14 mouse cellular contexts compared by ENCODE assay signal in the genomic region with DNA sequence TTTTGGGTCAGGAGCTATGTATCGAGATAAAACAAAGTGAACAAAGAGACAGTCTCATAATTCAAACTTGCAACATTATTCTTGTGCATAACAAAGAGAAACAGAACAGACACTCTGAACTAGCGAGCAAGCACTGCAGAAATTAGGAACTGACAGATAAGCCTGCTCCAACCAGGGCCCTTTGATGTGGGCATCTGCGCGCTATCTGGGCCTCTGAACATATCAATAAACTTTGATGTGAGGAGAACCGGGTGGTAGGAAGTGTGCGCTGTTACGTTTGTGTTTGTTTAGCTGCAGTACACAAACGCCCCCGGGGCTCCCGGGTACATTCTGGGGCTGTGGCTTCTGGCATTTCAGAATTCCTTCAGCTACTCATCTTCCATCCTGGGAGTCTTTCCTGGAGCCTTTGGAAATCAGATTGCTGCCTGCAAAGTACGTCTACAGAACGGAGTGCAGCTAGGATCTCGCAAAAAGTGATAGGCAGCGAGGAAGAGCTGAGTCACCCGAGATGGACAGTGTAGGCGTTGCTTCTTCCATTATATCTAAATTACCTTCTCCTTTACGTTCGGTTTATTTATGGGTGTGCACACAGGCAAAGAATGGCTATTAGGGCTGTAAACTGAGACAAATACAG.
DNase-seq lines count a peak whose midpoint lies in the region; ATAC-seq lines count a peak whose summit lies in the region.
"Had no signal": no experiment of that assay in that cellular context is flagged by ENCODE, and none has a peak within 500 bp of the region (broad histone marks: within the 10 kb centered on the region; RNA-seq: fewer than 3 reads in every experiment).

No protein-coding gene starts in this region.

- 20% methylated on average over 18 of the region's 18 CpGs for whole genome bisulfite sequencing in heart, embryonic 14.5 days

- no peak for DNase-seq in heart, postnatal 25 days (ENCODE audit: low spot score)
- DNase-seq in ovary, adult 18-20 months (ENCODE audit: low spot score): peak; percentile 37
- DNase-seq in ovary, postnatal 14 days (ENCODE audit: low spot score): no peak
- DNase-seq in lung, postnatal 36 days: peak; percentile 27
- DNase-seq in thymus, postnatal 4 days: peak; percentile 45
- DNase-seq in left cerebral cortex, postnatal 14 days (ENCODE audit: low spot score in 2 of 2): no peak
- no peak for DNase-seq in spleen, postnatal 10 days (ENCODE audit: low spot score in 2 of 2)
- DNase-seq: cerebellum, adult 18-20 months; right cerebral cortex, adult 18-20 months had no signal

- H3K27ac ChIP-seq in heart, embryonic 14.5 days (replicated peaks in 1 of 2; ENCODE audit: control insufficient read depth in 1 of 2, insufficient read depth in 1 of 2, low read depth in 2 of 2, low read length in 2 of 2): peak overlapping the region; percentile 8 to 26; a peak in 1 of 4 replicates
- H3K27ac ChIP-seq: embryonic facial prominence, embryonic 13.5 days; limb, embryonic 15.5 days had no signal

- no peaks in the 10 kb centered on the region for H3K36me3 ChIP-seq in heart, embryonic 14.5 days (ENCODE audit: control insufficient read depth, insufficient read depth, low read length)
- H3K36me3 ChIP-seq: embryonic facial prominence, embryonic 13.5 days; limb, embryonic 15.5 days had no signal

- H3K9ac ChIP-seq in heart, embryonic 14.5 days (ENCODE audit: low read length): no peak overlapping the region
- H3K9ac ChIP-seq: embryonic facial prominence, embryonic 13.5 days; limb, embryonic 15.5 days had no signal

- ATAC-seq in heart, embryonic 14.5 days (ENCODE audit: insufficient number of reproducible peaks, insufficient read depth, low FRiP score, low read depth): no peak
- ATAC-seq: forebrain, embryonic 16.5 days; midbrain, embryonic 16.5 days had no signal

- no peak overlapping the region for H3K4me3 ChIP-seq in heart, embryonic 14.5 days (ENCODE audit: control insufficient read depth in 1 of 2, insufficient read depth in 1 of 2, low read depth in 1 of 2, low read length in 2 of 2)
- H3K4me3 ChIP-seq: embryonic facial prominence, embryonic 13.5 days; limb, embryonic 15.5 days had no signal

- peaks cover 30 to 52% of the 10 kb centered on the region in 2 experiments for H3K4me1 ChIP-seq in heart, embryonic 14.5 days (ENCODE audit: control insufficient read depth in 2 of 2, insufficient read depth in 2 of 2, low read length in 2 of 2)

- no peaks in the 10 kb centered on the region for H3K9me3 ChIP-seq in heart, embryonic 14.5 days (ENCODE audit: control insufficient read depth, low read length)
- H3K9me3 ChIP-seq: embryonic facial prominence, embryonic 13.5 days; limb, embryonic 15.5 days had no signal

- intact Hi-C loops in heart, postnatal 25 days (cut with DNase I): loop anchor here (5.0 kb wide), 1 partner anchor 230 kb away; a partner anchor contains a TSS
- intact Hi-C loops in left cerebral cortex, postnatal 14 days (cut with DNase I): no loop called here

- 0 out of 2 replicates have a peak overlapping the region, but pooled peaks have one; percentile 6 for H3K4me2 ChIP-seq in heart, embryonic 14.5 days (ENCODE audit: low read length)
- H3K4me2 ChIP-seq: embryonic facial prominence, embryonic 13.5 days; limb, embryonic 15.5 days had no signal

- H3K27me3 ChIP-seq in heart, embryonic 14.5 days (ENCODE audit: control insufficient read depth, insufficient read depth, low read length): no peaks in the 10 kb centered on the region
- H3K27me3 ChIP-seq: embryonic facial prominence, embryonic 13.5 days had no signal

Comparison
In these comparisons a context has a peak if more than half of its experiments do, and no peak if none do; other contexts are left out.
1. DNase-seq: peak in ovary, adult 18-20 months (single experiment), lung, postnatal 36 days (single experiment) and thymus, postnatal 4 days (single experiment); none in heart, postnatal 25 days (single experiment), ovary, postnatal 14 days (single experiment), left cerebral cortex, postnatal 14 days (0 of 2) and spleen, postnatal 10 days (0 of 2).